Mouse (Mus musculus) bone marrow macrophage, adult 2 months (primary cell): Measurements from ENCODE around the gene Rnf166.

Experiments
- CTCF ChIP-seq: IDR thresholded peaks from 2 replicates; pipeline ENCODE4 v1.5.1; 2012; ENCODE audit warnings: low read depth, mild to moderate bottlenecking, low read length, moderate library complexity
- POLR2A ChIP-seq: IDR thresholded peaks from 2 replicates; pipeline ENCODE4 v1.6.1; 2012; ENCODE audit warnings: mild to moderate bottlenecking, low read depth, low read length, borderline replicate concordance

- TF ChIP-seq POLR2A (no peak), CTCF (no peak)
Observed at GRCm38 (mm10) chr8:122511552-122511951, 35.7 kb upstream of the Rnf166 start.
